Mouse (Mus musculus) embryonic fibroblast, embryonic 13.5 days (primary cell): ENCODE data around the gene Ttc30b. TPM values are rescaled to one million over a fixed set of nuclear protein-coding genes. Genes with fewer than 3 reads are reported as not detected.
"Not testable (repeated sequence)": the region's sequence is repeated elsewhere in the genome, so short reads cannot be mapped to it uniquely, and the experiment has no call there.

Experiments
- H3K27ac ChIP-seq: 2 replicates; pipeline ENCODE4 v1.5.1; 2012; ENCODE audit warnings: low read length, control low read depth, inconsistent platforms; ENCODE audit not compliant: insufficient read depth
- H3K4me1 ChIP-seq: 2 replicates; pipeline ENCODE4 v1.6.1; 2011; ENCODE audit warnings: low read length; ENCODE audit not compliant: control insufficient read depth, insufficient read depth
- H3K4me3 ChIP-seq: 2 replicates; pipeline ENCODE4 v1.5.1; 2011; ENCODE audit warnings: mild to moderate bottlenecking, control low read depth, low read length; ENCODE audit not compliant: insufficient read depth
- CTCF ChIP-seq: IDR thresholded peaks from 2 replicates; pipeline ENCODE4 v1.5.1; 2011; ENCODE audit warnings: mild to moderate bottlenecking, control low read depth, low read length, moderate library complexity, borderline replicate concordance; ENCODE audit not compliant: insufficient read depth
- POLR2A ChIP-seq: IDR thresholded peaks from 2 replicates; pipeline ENCODE4 v1.6.1; 2011; ENCODE audit warnings: low read depth, mild to moderate bottlenecking, control low read depth, low read length, moderate library complexity
- polyA plus RNA-seq: library from polyadenylated mRNA; stranded (reverse); fragments of >200 nt; gene quantifications from 2 replicates; pipeline ENCODE4 v1.2.4, GENCODE M21; 2011; ENCODE audit warnings: low read depth; ENCODE audit not compliant: missing spikeins, insufficient read length

The Ttc30b gene
- polyA plus RNA-seq, 1 experiment, result 8.8 TPM

- Histone ChIP-seq H3K4me3 (no peak overlapping the region), H3K4me1 (no peaks in the 10 kb centered on the region), H3K27ac (no peak overlapping the region)
- TF ChIP-seq POLR2A (no peak), CTCF (no peak)
These were observed 14.9 kb upstream of the Ttc30b start for GRCm38 (mm10) chr2:75953320-75953719.

GRCm38 (mm10) chr2:75950685-75951084 lies 12.3 kb upstream of the Ttc30b start:
- Histone ChIP-seq H3K4me1 (no peaks in the 10 kb centered on the region), H3K27ac (no peak overlapping the region), H3K4me3 (no peak overlapping the region)
- TF ChIP-seq CTCF (no peak), POLR2A (no peak)

- not testable (repeated sequence) for H3K27ac ChIP-seq, H3K4me1 ChIP-seq
These were observed 767 bp downstream of the Ttc30b start for GRCm38 (mm10) chr2:75937520-75938116.

GRCm38 (mm10) chr2:75936685-75937084 lies 1.7 kb downstream of the Ttc30b start:
- H3K4me1 ChIP-seq, H3K4me3 ChIP-seq, H3K27ac ChIP-seq: not testable (repeated sequence)

More at GRCm38 (mm10) chr2:75937520-75938116, 767 bp downstream of the Ttc30b start:
- not testable (repeated sequence) for H3K4me3 ChIP-seq

GRCm38 (mm10) chr2:75933541-75933940 lies 4.8 kb downstream of the Ttc30b start:
- Histone ChIP-seq H3K4me3 (no peak overlapping the region), H3K27ac (no peak overlapping the region), H3K4me1 (no peaks in the 10 kb centered on the region)
- no peak for TF ChIP-seq POLR2A
- TF ChIP-seq CTCF, result no peak

- Histone ChIP-seq H3K27ac (no peak overlapping the region), H3K4me1 (no peaks in the 10 kb centered on the region), H3K4me3 (no peak overlapping the region)
- TF ChIP-seq POLR2A, result no peak
- no peak for TF ChIP-seq CTCF
These were observed 7.4 kb downstream of the Ttc30b start for GRCm38 (mm10) chr2:75930941-75931340.

GRCm38 (mm10) chr2:75929786-75930444 lies 8.5 kb downstream of the Ttc30b start:
- Histone ChIP-seq H3K4me1 (no peaks in the 10 kb centered on the region), H3K27ac (no peak overlapping the region), H3K4me3 (no peak overlapping the region)
- no peak for TF ChIP-seq POLR2A
- TF ChIP-seq CTCF, result no peak

GRCm38 (mm10) chr2:75929141-75929540 lies 9.2 kb downstream of the Ttc30b start:
- no peaks in the 10 kb centered on the region for H3K4me1 ChIP-seq
- no peak overlapping the region for H3K27ac ChIP-seq
- no peak overlapping the region for H3K4me3 ChIP-seq
- TF ChIP-seq CTCF, result no peak
- no peak for TF ChIP-seq POLR2A

- Histone ChIP-seq H3K27ac (no peak overlapping the region), H3K4me3 (no peak overlapping the region), H3K4me1 (no peaks in the 10 kb centered on the region)
- no peak for TF ChIP-seq POLR2A
These were observed 10.4 kb downstream of the Ttc30b start for GRCm38 (mm10) chr2:75928011-75928410.

- TF ChIP-seq POLR2A, result no peak
- no peak for TF ChIP-seq CTCF
- H3K4me3 ChIP-seq, result no peak overlapping the region
- no peaks in the 10 kb centered on the region for H3K4me1 ChIP-seq
- no peak overlapping the region for H3K27ac ChIP-seq
These were observed 12.3 kb downstream of the Ttc30b start for GRCm38 (mm10) chr2:75926061-75926460.
